Mouse (Mus musculus): ENCODE measurements around the gene Baz2b. TPM values are rescaled to one million over a fixed set of nuclear protein-coding genes. Genes with fewer than 3 reads are reported as not detected.

Gene Baz2b
- polyA plus RNA-seq, 1 experiment from 2014 or later: 37.7 TPM

- WGBS (ENCODE audit: missing documents): 87% methylated on average over 3 of the region's 3 CpGs
- Histone ChIP-seq H3K36me3 (ENCODE audit: inconsistent target) (peaks cover 32% of the 10 kb centered on the region), H3K4me3 (ENCODE audit: inconsistent target) (no peak overlapping the region), H3K79me2 (ENCODE audit: inconsistent target) (no peaks in the 10 kb centered on the region), H3K27ac (no peak overlapping the region)
Measured at GRCm38 (mm10) chr2:59954791-59955190, 254.8 kb downstream of the Baz2b start.

GRCm38 (mm10) chr2:59952286-59953014 is 257.2 kb downstream of the Baz2b start:
- 95% methylated on average over 13 of the region's 13 CpGs for WGBS (ENCODE audit: missing documents)
- no peaks in the 10 kb centered on the region for H3K79me2 ChIP-seq (ENCODE audit: inconsistent target)
- H3K4me3 ChIP-seq (ENCODE audit: inconsistent target): no peak overlapping the region
- H3K27ac ChIP-seq: no peak overlapping the region
- H3K36me3 ChIP-seq (ENCODE audit: inconsistent target): peaks cover 24% of the 10 kb centered on the region

GRCm38 (mm10) chr2:59951706-59952105 is 257.9 kb downstream of the Baz2b start:
- 94% methylated on average over 8 of the region's 8 CpGs for WGBS (ENCODE audit: missing documents)
- Histone ChIP-seq H3K4me3 (ENCODE audit: inconsistent target) (no peak overlapping the region), H3K27ac (no peak overlapping the region), H3K36me3 (ENCODE audit: inconsistent target) (peaks cover 23% of the 10 kb centered on the region), H3K79me2 (ENCODE audit: inconsistent target) (no peaks in the 10 kb centered on the region)

GRCm38 (mm10) chr2:59951127-59951526 is 258.5 kb downstream of the Baz2b start:
- no peak overlapping the region for H3K4me3 ChIP-seq (ENCODE audit: inconsistent target)
- no peak overlapping the region for H3K27ac ChIP-seq
- no peaks in the 10 kb centered on the region for H3K79me2 ChIP-seq (ENCODE audit: inconsistent target)
- WGBS (ENCODE audit: missing documents): 95% methylated on average over 4 of the region's 4 CpGs
- peaks cover 27% of the 10 kb centered on the region for H3K36me3 ChIP-seq (ENCODE audit: inconsistent target)

- Histone ChIP-seq H3K36me3 (ENCODE audit: inconsistent target) (peaks cover 11% of the 10 kb centered on the region), H3K27ac (no peak overlapping the region), H3K79me2 (ENCODE audit: inconsistent target) (no peaks in the 10 kb centered on the region), H3K4me3 (ENCODE audit: inconsistent target) (no peak overlapping the region)
- WGBS (ENCODE audit: missing documents): 86% methylated on average over 8 of the region's 9 CpGs
Measured at GRCm38 (mm10) chr2:59936296-59936695, 273.3 kb downstream of the Baz2b start.

- Histone ChIP-seq H3K4me3 (ENCODE audit: inconsistent target) (no peak overlapping the region), H3K36me3 (ENCODE audit: inconsistent target) (no peaks in the 10 kb centered on the region; the same call in none of the 2 replicates), H3K27ac (no peak overlapping the region), H3K79me2 (ENCODE audit: inconsistent target) (no peaks in the 10 kb centered on the region)
- WGBS (ENCODE audit: missing documents): 79% methylated on average over 3 of the region's 3 CpGs
Measured at GRCm38 (mm10) chr2:59933129-59933528, 276.5 kb downstream of the Baz2b start.

GRCm38 (mm10) chr2:59932244-59932643 is 277.4 kb downstream of the Baz2b start:
- Histone ChIP-seq H3K79me2 (ENCODE audit: inconsistent target) (no peaks in the 10 kb centered on the region), H3K27ac (0 out of 2 replicates have a peak overlapping the region, but pooled peaks have one; percentile 1), H3K4me3 (ENCODE audit: inconsistent target) (no peak overlapping the region), H3K36me3 (ENCODE audit: inconsistent target) (no peaks in the 10 kb centered on the region; the same call in none of the 2 replicates)
- WGBS (ENCODE audit: missing documents): 96% methylated on average over 4 of the region's 4 CpGs

- no peaks in the 10 kb centered on the region for H3K79me2 ChIP-seq (ENCODE audit: inconsistent target)
- peaks cover 88% of the 10 kb centered on the region for H3K36me3 ChIP-seq (ENCODE audit: inconsistent target)
- 92% methylated on average over 10 of the region's 11 CpGs for WGBS (ENCODE audit: missing documents)
- H3K4me3 ChIP-seq (ENCODE audit: inconsistent target): no peak overlapping the region
- H3K27ac ChIP-seq: no peak overlapping the region
Measured at GRCm38 (mm10) chr2:59913610-59914009, 296.0 kb downstream of the Baz2b start.

- Histone ChIP-seq H3K36me3 (ENCODE audit: inconsistent target) (peaks cover 69% of the 10 kb centered on the region), H3K4me3 (ENCODE audit: inconsistent target) (no peak overlapping the region), H3K79me2 (ENCODE audit: inconsistent target) (no peaks in the 10 kb centered on the region), H3K27ac (no peak overlapping the region)
- 91% methylated on average over 9 of the region's 9 CpGs for WGBS (ENCODE audit: missing documents)
Measured at GRCm38 (mm10) chr2:59908048-59908447, 301.6 kb downstream of the Baz2b start.

- peaks cover 63% of the 10 kb centered on the region for H3K36me3 ChIP-seq (ENCODE audit: inconsistent target)
- 94% methylated on average over 6 of the region's 7 CpGs for WGBS (ENCODE audit: missing documents)
- H3K4me3 ChIP-seq (ENCODE audit: inconsistent target): no peak overlapping the region
- no peak overlapping the region for H3K27ac ChIP-seq
- H3K79me2 ChIP-seq (ENCODE audit: inconsistent target): no peaks in the 10 kb centered on the region
Measured at GRCm38 (mm10) chr2:59904007-59904406, 305.6 kb downstream of the Baz2b start.

- H3K4me3 ChIP-seq (ENCODE audit: inconsistent target): no peak overlapping the region
- no peaks in the 10 kb centered on the region for H3K79me2 ChIP-seq (ENCODE audit: inconsistent target)
- H3K36me3 ChIP-seq (ENCODE audit: inconsistent target): peaks cover 43% of the 10 kb centered on the region
- H3K27ac ChIP-seq: no peak overlapping the region
- WGBS (ENCODE audit: missing documents): 95% methylated on average over 4 of the region's 4 CpGs
Measured at GRCm38 (mm10) chr2:59898666-59899065, 311.0 kb downstream of the Baz2b start.

- H3K4me3 ChIP-seq (ENCODE audit: inconsistent target): no peak overlapping the region
- peaks cover 38% of the 10 kb centered on the region for H3K36me3 ChIP-seq (ENCODE audit: inconsistent target)
- no peak overlapping the region for H3K27ac ChIP-seq
- H3K79me2 ChIP-seq (ENCODE audit: inconsistent target): no peaks in the 10 kb centered on the region
- 96% methylated on average over 5 of the region's 7 CpGs for WGBS (ENCODE audit: missing documents)
Measured at GRCm38 (mm10) chr2:59898105-59898504, 311.5 kb downstream of the Baz2b start.

- H3K36me3 ChIP-seq (ENCODE audit: inconsistent target): peaks cover 26% of the 10 kb centered on the region
- 89% methylated on average over 8 of the region's 8 CpGs for WGBS (ENCODE audit: missing documents)
- H3K4me3 ChIP-seq (ENCODE audit: inconsistent target): no peak overlapping the region
- H3K27ac ChIP-seq: no peak overlapping the region
- H3K79me2 ChIP-seq (ENCODE audit: inconsistent target): no peaks in the 10 kb centered on the region
Measured at GRCm38 (mm10) chr2:59896837-59897236, 312.8 kb downstream of the Baz2b start.

- H3K27ac ChIP-seq: no peak overlapping the region
- H3K4me3 ChIP-seq (ENCODE audit: inconsistent target): no peak overlapping the region
- no peaks in the 10 kb centered on the region for H3K79me2 ChIP-seq (ENCODE audit: inconsistent target)
- H3K36me3 ChIP-seq (ENCODE audit: inconsistent target): peaks cover 22% of the 10 kb centered on the region
- 90% methylated on average over 7 of the region's 7 CpGs for WGBS (ENCODE audit: missing documents)
Measured at GRCm38 (mm10) chr2:59896400-59896799, 313.2 kb downstream of the Baz2b start.

GRCm38 (mm10) chr2:59889699-59890098 is 319.9 kb downstream of the Baz2b start:
- 13% methylated on average over 4 of the region's 6 CpGs for WGBS (ENCODE audit: missing documents)
- Histone ChIP-seq H3K36me3 (ENCODE audit: inconsistent target) (no peaks in the 10 kb centered on the region), H3K4me3 (ENCODE audit: inconsistent target) (no peak overlapping the region), H3K27ac (0 out of 2 replicates have a peak overlapping the region, but pooled peaks have one; percentile 5), H3K79me2 (ENCODE audit: inconsistent target) (no peaks in the 10 kb centered on the region)
